Mouse (Mus musculus) embryonic facial prominence, embryonic 14.5 days (tissue): ENCODE measurements around the gene Fras1. TPM values are rescaled to one million over a fixed set of nuclear protein-coding genes. Genes with fewer than 3 reads are reported as not detected.

ENCODE experiments used
- ATAC-seq: fragments of 200-750 bp; cut with Nextera tagmentation; 2 replicates; pipeline ENCODE4 v1.8.0; 2017; ENCODE audit warnings: low read depth, moderate number of reproducible peaks, moderate TSS enrichment
- DNase-seq: peaks from one replicate; pipeline ENCODE4 v3.0.0-alpha.2; 2015; ENCODE audit warnings: low spot score
- H3K27ac ChIP-seq: fragments of 300-500 bp; sonication (generic); replicated peaks from 2 replicates; pipeline ENCODE4 v1.5.1; 2014; ENCODE audit warnings: low read depth, mild to moderate bottlenecking, low read length, moderate library complexity
- H3K27me3 ChIP-seq: fragments of 300-500 bp; sonication (generic); replicated peaks from 2 replicates; pipeline ENCODE4 v1.6.1; 2014; ENCODE audit warnings: low read length; ENCODE audit not compliant: control insufficient read depth, insufficient read depth
- H3K36me3 ChIP-seq: fragments of 300-500 bp; sonication (generic); 2 replicates; pipeline ENCODE4 v1.6.1; 2014; ENCODE audit warnings: low read length, mixed read lengths; ENCODE audit not compliant: control insufficient read depth, insufficient read depth
- H3K4me1 ChIP-seq: fragments of 300-500 bp; sonication (generic); 2 replicates; pipeline ENCODE4 v1.6.1; 2014; ENCODE audit warnings: antibody characterized with exemption, low read length; ENCODE audit not compliant: control insufficient read depth, insufficient read depth
- H3K4me2 ChIP-seq: fragments of 300-500 bp; sonication (generic); 2 replicates; pipeline ENCODE4 v1.6.1; 2014; ENCODE audit warnings: low read depth, mild to moderate bottlenecking, low read length, moderate library complexity, mixed read lengths
- H3K4me3 ChIP-seq: fragments of 300-500 bp; sonication (generic); 2 replicates; pipeline ENCODE4 v1.5.1; 2014; ENCODE audit warnings: low read depth, mild to moderate bottlenecking, low read length
- H3K9ac ChIP-seq: fragments of 300-500 bp; sonication (generic); 2 replicates; pipeline ENCODE4 v1.6.1; 2014; ENCODE audit warnings: low read depth, mild to moderate bottlenecking, low read length, moderate library complexity, mixed read lengths
- H3K9me3 ChIP-seq: fragments of 300-500 bp; sonication (generic); 2 replicates; pipeline ENCODE4 v1.6.1; 2016; ENCODE audit warnings: low read length; ENCODE audit not compliant: control insufficient read depth
- WGBS: fragments of 180-500 bp; shearing (Covaris S2); extraction: QIAGEN DNeasy Blood & Tissue Kit; methylation state at CpG from one replicate; pipeline ENCODE4 v1.1.7; 2014; 5-methylcytosine and 5-hydroxymethylcytosine counted together
- polyA plus RNA-seq: library from polyadenylated mRNA; unstranded; fragments of >200 nt; fragmentation: Nextera tagmentation; extraction: Ambion mirVana; gene quantifications from 2 replicates; pipeline ENCODE4 v1.2.1, GENCODE M21; 2014

Fras1 gene
- polyA plus RNA-seq, 1 experiment from 2014 or later: 19.2 TPM

- Histone ChIP-seq H3K4me2 (no peak overlapping the region), H3K4me1 (no peaks in the 10 kb centered on the region), H3K27ac (no peak overlapping the region), H3K4me3 (no peak overlapping the region), H3K9me3 (no peaks in the 10 kb centered on the region), H3K36me3 (no peaks in the 10 kb centered on the region), H3K27me3 (no peaks in the 10 kb centered on the region), H3K9ac (no peak overlapping the region)
- ATAC-seq (no peak), DNase-seq (no peak)
Measured at GRCm38 (mm10) chr5:96367260-96367659, 6.5 kb upstream of the Fras1 start.

DNA sequence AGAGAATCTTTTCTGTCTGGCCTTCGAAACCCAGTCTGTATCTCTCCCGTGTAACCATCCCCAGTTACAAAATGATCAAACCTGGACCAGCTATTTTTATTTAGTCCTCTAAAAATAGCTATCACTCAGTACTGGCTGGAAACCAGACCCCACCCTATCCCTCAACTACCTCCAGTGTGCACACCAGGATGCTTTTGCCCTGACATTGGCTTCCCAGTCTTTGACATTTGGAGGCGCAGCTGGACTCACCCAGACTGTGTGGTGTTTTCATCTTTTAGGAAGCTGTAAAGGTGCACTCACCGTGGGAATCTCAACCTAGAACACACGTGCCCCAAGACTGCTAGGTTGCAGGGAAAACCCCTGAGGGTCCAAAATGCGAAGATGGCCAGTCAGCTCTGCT lies 649 bp upstream of the Fras1 start:
- ATAC-seq: no peak
- WGBS: 32% methylated on average over 6 of the region's 6 CpGs
- DNase-seq: no peak
- H3K4me1 ChIP-seq: peaks cover 4% of the 10 kb centered on the region
- no peaks in the 10 kb centered on the region for H3K27me3 ChIP-seq
- peak overlapping the region; percentile 79; the same call in 1 of the 2 replicates for H3K27ac ChIP-seq
- peak overlapping the region; percentile 69; the same call in 1 of the 2 replicates for H3K9ac ChIP-seq
- peak overlapping the region; percentile 78 for H3K4me2 ChIP-seq
- H3K36me3 ChIP-seq: no peaks in the 10 kb centered on the region
- H3K9me3 ChIP-seq: no peaks in the 10 kb centered on the region
- peak overlapping the region; percentile 69 for H3K4me3 ChIP-seq

GRCm38 (mm10) chr5:96373986-96374901 lies 489 bp downstream of the Fras1 start:
- no peaks in the 10 kb centered on the region for H3K27me3 ChIP-seq
- peak overlapping the region; percentile 78 for H3K4me2 ChIP-seq
- H3K9ac ChIP-seq: peak overlapping the region; percentile 69
- no peaks in the 10 kb centered on the region for H3K9me3 ChIP-seq
- H3K4me3 ChIP-seq: peak overlapping the region; percentile 69
- DNase-seq: peak; percentile 93
- peak overlapping the region; percentile 79 for H3K27ac ChIP-seq
- ATAC-seq: peak; percentile 94
- peaks cover 4% of the 10 kb centered on the region for H3K4me1 ChIP-seq
- no peaks in the 10 kb centered on the region for H3K36me3 ChIP-seq
- under 1% methylated on average over 78 of the region's 84 CpGs for WGBS

DNA sequence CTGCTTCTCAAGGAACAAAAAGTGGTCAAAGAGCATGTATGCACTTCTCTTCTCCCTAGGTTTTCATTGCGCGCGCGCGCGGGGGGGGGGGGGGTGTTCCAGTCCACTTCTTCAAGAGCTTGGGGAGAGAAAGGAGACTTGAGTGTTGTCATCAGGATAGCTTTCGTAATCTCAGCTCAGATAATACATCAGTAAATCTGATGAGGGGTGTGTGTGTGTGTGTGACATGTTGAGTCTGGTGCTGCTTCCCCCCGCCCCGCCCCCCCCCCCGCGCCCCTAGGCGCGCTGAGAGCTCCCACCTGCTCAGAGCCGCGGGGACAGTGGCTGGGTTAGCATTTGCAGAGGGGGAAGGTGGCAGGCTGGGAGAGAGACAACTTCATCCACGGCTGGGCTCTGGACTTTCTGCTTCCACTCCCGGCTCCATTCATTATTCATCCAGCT lies 1.7 kb downstream of the Fras1 start:
- peak overlapping the region; percentile 69 for H3K9ac ChIP-seq
- WGBS: 0% methylated on average over 5 of the region's 17 CpGs
- no peaks in the 10 kb centered on the region for H3K36me3 ChIP-seq
- no peaks in the 10 kb centered on the region for H3K27me3 ChIP-seq
- H3K9me3 ChIP-seq: no peaks in the 10 kb centered on the region
- no peak for ATAC-seq
- no peak for DNase-seq
- H3K27ac ChIP-seq: no peak overlapping the region
- H3K4me2 ChIP-seq: peak overlapping the region; percentile 78
- peaks cover 4% of the 10 kb centered on the region for H3K4me1 ChIP-seq
- H3K4me3 ChIP-seq: peak overlapping the region; percentile 69

- peak overlapping the region; percentile 69; the same call in 1 of the 2 replicates for H3K4me3 ChIP-seq
- H3K9me3 ChIP-seq: no peaks in the 10 kb centered on the region
- H3K4me2 ChIP-seq: peak overlapping the region; percentile 78
- no peak for DNase-seq
- H3K9ac ChIP-seq: 0 out of 2 replicates have a peak overlapping the region, but pooled peaks have one; percentile 69
- no peak for ATAC-seq
- 45% methylated on average over 4 of the region's 4 CpGs for WGBS
- no peaks in the 10 kb centered on the region for H3K27me3 ChIP-seq
- H3K4me1 ChIP-seq: peaks cover 4% of the 10 kb centered on the region
- no peaks in the 10 kb centered on the region for H3K36me3 ChIP-seq
- no peak overlapping the region for H3K27ac ChIP-seq
Measured at GRCm38 (mm10) chr5:96376216-96376615, 2.5 kb downstream of the Fras1 start.

DNA sequence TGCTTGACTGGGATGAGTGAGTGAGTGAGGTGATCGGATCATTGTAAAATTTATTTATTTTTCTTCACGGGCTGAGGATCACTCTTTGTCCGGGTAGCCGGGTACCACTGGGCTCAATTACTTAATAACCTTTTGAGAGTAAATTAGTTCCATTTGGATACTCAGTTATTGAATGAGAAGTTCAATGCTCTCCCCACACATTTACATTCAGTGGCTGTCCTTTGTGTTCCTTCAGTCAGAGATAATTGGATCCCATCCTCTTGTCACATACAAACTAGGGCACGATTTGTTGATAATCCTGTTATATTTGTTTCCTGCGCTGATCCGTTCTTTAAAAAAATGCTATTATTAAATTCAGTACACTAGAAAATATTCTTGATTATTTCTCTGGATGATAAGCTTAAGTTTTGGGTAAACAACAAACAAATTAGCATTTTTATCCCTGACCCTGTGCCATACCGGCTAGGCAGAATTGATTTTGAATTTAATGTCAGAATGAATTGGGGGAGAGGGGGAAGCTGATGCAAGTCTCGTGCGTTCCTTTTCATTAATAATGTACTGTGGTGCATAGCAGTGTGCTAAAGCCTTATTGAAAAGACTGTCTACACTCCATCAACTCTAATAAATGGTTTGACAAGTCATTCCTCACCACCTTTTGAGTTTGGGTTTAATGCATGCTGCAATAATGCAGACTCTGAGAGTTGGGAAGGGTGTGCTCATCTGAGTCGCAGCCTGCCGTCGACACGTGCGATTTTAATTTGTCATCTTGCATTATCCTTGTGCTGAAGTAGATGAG lies 12.6 kb downstream of the Fras1 start:
- 0 out of 2 replicates have a peak, but pooled peaks cover 5% of the 10 kb centered on the region for H3K9me3 ChIP-seq
- no peaks in the 10 kb centered on the region for H3K27me3 ChIP-seq
- WGBS: 78% methylated on average over 15 of the region's 15 CpGs
- no peak for DNase-seq
- no peak; the same call in 1 of the 2 replicates for ATAC-seq
- no peak overlapping the region for H3K27ac ChIP-seq
- no peaks in the 10 kb centered on the region for H3K36me3 ChIP-seq
- no peak overlapping the region for H3K9ac ChIP-seq
- H3K4me2 ChIP-seq: no peak overlapping the region
- H3K4me3 ChIP-seq: no peak overlapping the region
- H3K4me1 ChIP-seq: no peaks in the 10 kb centered on the region

- no peak for DNase-seq
Measured at GRCm38 (mm10) chr5:96388306-96388705, 14.6 kb downstream of the Fras1 start.

GRCm38 (mm10) chr5:96389963-96390623 lies 16.3 kb downstream of the Fras1 start:
- no peaks in the 10 kb centered on the region for H3K4me1 ChIP-seq
- H3K36me3 ChIP-seq: no peaks in the 10 kb centered on the region
- H3K9ac ChIP-seq: no peak overlapping the region
- DNase-seq: peak; percentile 36
- WGBS: 86% methylated on average over 11 of the region's 11 CpGs
- ATAC-seq: peak; percentile 75; the same call in 1 of the 2 replicates
- no peaks in the 10 kb centered on the region for H3K27me3 ChIP-seq
- no peak overlapping the region for H3K27ac ChIP-seq
- no peak overlapping the region for H3K4me3 ChIP-seq
- 0 out of 2 replicates have a peak, but pooled peaks cover 5% of the 10 kb centered on the region for H3K9me3 ChIP-seq
- H3K4me2 ChIP-seq: no peak overlapping the region

More at GRCm38 (mm10) chr5:96388306-96388705, 14.6 kb downstream of the Fras1 start:
- no peaks in the 10 kb centered on the region for H3K36me3 ChIP-seq
- no peak overlapping the region for H3K27ac ChIP-seq
- H3K9ac ChIP-seq: no peak overlapping the region
- H3K4me1 ChIP-seq: no peaks in the 10 kb centered on the region
- H3K9me3 ChIP-seq: 0 out of 2 replicates have a peak, but pooled peaks cover 5% of the 10 kb centered on the region
- no peaks in the 10 kb centered on the region for H3K27me3 ChIP-seq
- no peak for ATAC-seq
- H3K4me2 ChIP-seq: no peak overlapping the region
- H3K4me3 ChIP-seq: no peak overlapping the region
- WGBS: 92% methylated on average over 8 of the region's 8 CpGs
